Mouse (Mus musculus): ENCODE results near the gene Spata9. TPM values are rescaled to one million over a fixed set of nuclear protein-coding genes. Genes with fewer than 3 reads are reported as not detected.

Gene Spata9
- total RNA-seq, 1 experiment from 2014 or later: not detected

- no peak for ATAC-seq (replicated peaks; ENCODE audit: insufficient number of reproducible peaks, low FRiP score, low TSS enrichment, poor library complexity, severe bottlenecking)
Measured at GRCm38 (mm10) chr13:75976649-75977048, 9.7 kb downstream of the Spata9 start.

- no peak for ATAC-seq (replicated peaks; ENCODE audit: insufficient number of reproducible peaks, low FRiP score, low TSS enrichment, poor library complexity, severe bottlenecking)
Measured at GRCm38 (mm10) chr13:75981901-75982300, 15.0 kb downstream of the Spata9 start.

GRCm38 (mm10) chr13:75988096-75988495 is 21.1 kb downstream of the Spata9 start:
- ATAC-seq (replicated peaks; ENCODE audit: insufficient number of reproducible peaks, low FRiP score, low TSS enrichment, poor library complexity, severe bottlenecking): no peak

GRCm38 (mm10) chr13:75992169-75993028 is 25.4 kb downstream of the Spata9 start:
- 0 out of 2 replicates have a peak, but pooled peaks have one; percentile 56 for ATAC-seq (replicated peaks; ENCODE audit: insufficient number of reproducible peaks, low FRiP score, low TSS enrichment, poor library complexity, severe bottlenecking)

GRCm38 (mm10) chr13:76003272-76003671 is 36.3 kb downstream of the Spata9 start:
- ATAC-seq (replicated peaks; ENCODE audit: insufficient number of reproducible peaks, low FRiP score, low TSS enrichment, poor library complexity, severe bottlenecking): no peak

GRCm38 (mm10) chr13:76014511-76014910 is 47.6 kb downstream of the Spata9 start:
- ATAC-seq (replicated peaks; ENCODE audit: insufficient number of reproducible peaks, low FRiP score, low TSS enrichment, poor library complexity, severe bottlenecking): no peak

- ATAC-seq (replicated peaks; ENCODE audit: insufficient number of reproducible peaks, low FRiP score, low TSS enrichment, poor library complexity, severe bottlenecking): no peak
Measured at GRCm38 (mm10) chr13:76017465-76017864, 50.5 kb downstream of the Spata9 start.

- peak; percentile 99 for ATAC-seq (replicated peaks; ENCODE audit: insufficient number of reproducible peaks, low FRiP score, low TSS enrichment, poor library complexity, severe bottlenecking)
Measured at GRCm38 (mm10) chr13:76017974-76018843, 51.3 kb downstream of the Spata9 start, which contains the start of gene Rfesd. Gene Rfesd, minus strand, starts transcription at chr13:76018719.

DNA sequence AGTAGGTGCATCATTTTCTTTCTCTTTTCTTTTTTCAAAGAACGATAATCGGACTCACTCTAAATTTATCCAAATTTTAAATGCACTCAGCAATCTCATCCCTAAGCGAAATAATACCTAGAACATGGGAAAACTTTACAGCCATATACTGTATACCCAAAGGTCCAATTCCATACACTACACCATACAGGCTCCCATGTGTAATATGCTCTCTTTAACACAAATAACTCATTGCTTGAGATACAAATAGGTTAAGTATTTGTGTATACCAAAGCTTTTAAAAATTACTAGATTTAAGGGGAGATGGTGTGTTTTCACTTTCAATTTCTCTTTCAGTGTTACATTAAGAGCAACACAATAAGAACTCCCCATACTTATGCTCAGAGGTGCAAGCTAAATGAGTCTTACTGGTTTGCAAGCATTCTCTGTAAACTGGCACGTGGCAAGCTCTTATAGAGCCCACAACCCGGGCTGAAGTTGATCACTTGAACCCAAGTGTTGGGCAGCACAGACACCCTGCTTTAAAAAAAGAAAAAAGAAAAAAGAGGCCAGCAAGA is 52.0 kb downstream of the Spata9 start:
- no peak for ATAC-seq (replicated peaks; ENCODE audit: insufficient number of reproducible peaks, low FRiP score, low TSS enrichment, poor library complexity, severe bottlenecking)

- no peak for ATAC-seq (replicated peaks; ENCODE audit: insufficient number of reproducible peaks, low FRiP score, low TSS enrichment, poor library complexity, severe bottlenecking)
Measured at GRCm38 (mm10) chr13:76021782-76022181, 54.8 kb downstream of the Spata9 start.

DNA sequence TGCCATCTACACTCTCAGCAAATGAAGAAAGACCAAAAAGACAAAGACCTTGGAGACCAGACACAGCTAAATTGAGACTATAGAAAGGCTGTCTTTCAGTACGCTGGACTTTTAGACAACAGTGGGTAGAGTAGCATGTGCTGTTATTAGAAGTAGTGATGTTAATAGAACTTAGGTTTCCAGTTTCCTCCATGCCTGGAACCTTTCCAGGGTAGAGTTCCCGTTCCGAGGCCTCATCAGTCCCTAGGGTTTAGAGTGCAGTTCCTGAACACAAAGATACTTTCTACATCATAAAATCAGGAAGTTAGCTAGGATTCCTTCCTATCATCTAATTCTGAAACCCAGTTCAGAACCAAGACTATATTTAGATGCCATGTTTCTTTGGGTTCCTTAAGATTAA is 57.6 kb downstream of the Spata9 start:
- no peak for ATAC-seq (replicated peaks; ENCODE audit: insufficient number of reproducible peaks, low FRiP score, low TSS enrichment, poor library complexity, severe bottlenecking)

GRCm38 (mm10) chr13:76042455-76042854 is 75.5 kb downstream of the Spata9 start:
- no peak for ATAC-seq (replicated peaks; ENCODE audit: insufficient number of reproducible peaks, low FRiP score, low TSS enrichment, poor library complexity, severe bottlenecking)

DNA sequence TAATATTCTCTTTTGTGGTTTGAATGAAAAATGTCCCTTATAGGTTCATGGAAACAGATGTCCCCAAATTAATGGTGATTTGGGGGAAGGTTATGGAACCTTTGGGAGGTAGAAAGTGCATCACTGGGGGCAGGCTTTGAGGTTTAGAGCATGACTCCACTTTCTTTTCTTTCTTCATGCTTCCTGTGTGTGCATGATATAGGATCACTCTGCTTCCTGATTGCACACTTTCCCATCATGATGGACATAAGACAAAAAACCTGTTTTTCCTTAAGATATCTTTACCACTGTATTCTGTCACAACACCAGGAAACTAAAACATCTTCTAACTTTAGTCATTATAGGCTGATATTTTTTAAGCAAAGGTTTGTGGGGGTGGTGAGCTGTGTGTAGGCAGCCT is 78.0 kb downstream of the Spata9 start:
- ATAC-seq (replicated peaks; ENCODE audit: insufficient number of reproducible peaks, low FRiP score, low TSS enrichment, poor library complexity, severe bottlenecking): no peak

Other genes starting within 250 kb of the Spata9 start
- gene Glrx, start 127.3 kb upstream of the Spata9 start, total RNA-seq (2017): 11.9 to 36.7 TPM (median 19.7 TPM) in 3 replicates
- 0.97 TPM in 1 of 3 replicates, not detected in the others for gene Rhobtb3, start 23.2 kb upstream of the Spata9 start, total RNA-seq (2017)
- gene Rfesd, start 51.6 kb downstream of the Spata9 start, total RNA-seq (2017): 12.1 to 24.4 TPM (median 14.1 TPM) in 3 replicates
- not detected in 3 replicates for gene Gpr150, start 89.8 kb downstream of the Spata9 start, total RNA-seq (2017)
- gene Arsk, start 131.5 kb downstream of the Spata9 start, total RNA-seq (2017): 13.9 to 16.9 TPM (median 14.6 TPM) in 3 replicates
- 19.1 to 33.6 TPM (median 32.7 TPM) in 3 replicates for gene Ttc37, start 131.6 kb downstream of the Spata9 start, total RNA-seq (2017)

Data from monocyte, adult 5-6 weeks (primary cell).